Mouse (Mus musculus) cerebellum, adult 11-12 months (tissue): Measurements from ENCODE around the gene Arl14.
A peak's percentile ranks its signal among the peaks of the same experiment; 100 is the strongest.
"Not testable (repeated sequence)": the region's sequence is repeated elsewhere in the genome, so short reads cannot be mapped to it uniquely, and the experiment has no call there.

Source experiments
- DNase-seq: peaks from one replicate; pipeline ENCODE4 v3.0.0; 2022

Gene Arl14

DNA sequence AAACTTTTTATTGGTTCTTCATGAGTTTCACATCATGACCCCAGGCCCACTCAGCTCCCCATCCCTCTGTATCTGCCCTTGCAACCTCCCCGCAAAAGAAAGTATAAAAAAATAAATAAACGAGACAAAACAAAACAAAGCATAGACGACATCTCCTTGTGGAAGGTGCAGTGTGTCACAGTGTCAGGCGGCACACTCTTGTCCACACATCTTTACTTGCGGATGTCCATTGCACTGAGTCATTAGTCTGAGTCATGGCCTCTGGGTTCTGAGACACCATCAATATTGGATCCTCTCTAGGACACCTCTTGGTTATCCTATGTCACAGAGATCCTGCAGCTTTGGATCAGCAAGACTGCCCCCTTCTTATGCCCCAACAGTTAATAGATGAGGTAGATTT, 7.7 kb upstream of the Arl14 start:
- DNase-seq = no peak

DNA sequence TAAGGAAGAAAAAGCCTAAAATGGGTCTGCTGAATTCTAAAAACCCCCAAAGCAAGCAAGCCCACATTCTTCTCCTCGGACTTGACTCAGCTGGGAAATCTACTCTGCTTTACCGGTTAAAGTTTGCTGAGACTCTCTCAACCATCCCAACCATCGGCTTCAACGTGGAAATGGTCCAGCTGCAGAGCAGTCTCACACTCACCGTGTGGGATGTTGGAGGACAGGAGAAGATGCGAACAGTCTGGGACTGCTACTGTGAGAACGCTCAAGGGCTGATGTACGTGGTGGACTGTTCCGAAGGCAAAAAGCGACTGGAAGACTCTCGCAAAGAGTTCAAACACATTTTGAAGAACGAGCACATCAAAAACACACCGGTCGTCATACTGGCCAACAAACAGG, 282 bp downstream of the Arl14 start:
- no peak for DNase-seq

DNA sequence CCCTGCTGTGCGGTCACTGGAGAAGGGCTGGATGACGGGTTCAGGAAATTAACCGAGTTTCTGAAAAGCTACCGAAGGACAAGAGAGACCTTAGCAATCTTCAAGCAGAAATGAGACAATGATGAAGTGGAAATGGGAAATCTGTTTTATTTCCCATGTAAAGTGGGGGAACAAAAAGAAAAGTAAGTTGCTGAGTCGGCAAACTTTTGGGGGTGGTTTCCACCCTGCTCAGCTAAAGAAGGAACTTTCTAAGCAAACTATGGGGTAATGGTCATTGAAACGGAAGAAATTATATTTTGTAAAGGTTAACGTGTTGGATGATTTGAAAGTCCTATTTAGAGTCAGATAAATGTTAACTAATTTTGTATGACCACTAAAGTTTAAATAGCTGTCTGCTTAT, 768 bp downstream of the Arl14 start:
- DNase-seq = no peak

DNA sequence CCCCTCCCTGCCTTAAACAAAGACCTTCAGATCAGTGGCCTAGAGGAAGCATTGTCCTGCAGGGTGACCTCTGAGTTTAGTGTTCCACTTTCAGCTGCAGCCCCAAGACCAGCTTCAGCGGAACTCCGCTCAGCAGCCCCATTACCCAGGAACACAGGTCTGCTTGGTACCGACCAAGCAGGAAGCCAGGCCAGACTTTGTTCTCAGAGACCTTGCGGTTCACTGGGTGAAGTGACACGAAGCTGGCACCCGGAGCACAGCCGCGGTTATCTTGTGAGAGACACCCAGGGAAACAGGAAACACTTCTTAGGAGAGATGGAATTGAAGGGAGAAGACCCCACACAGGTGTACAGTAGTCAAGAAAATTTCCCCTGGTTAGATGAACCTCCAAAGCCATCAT, 1.4 kb downstream of the Arl14 start:
- no peak for DNase-seq

DNA sequence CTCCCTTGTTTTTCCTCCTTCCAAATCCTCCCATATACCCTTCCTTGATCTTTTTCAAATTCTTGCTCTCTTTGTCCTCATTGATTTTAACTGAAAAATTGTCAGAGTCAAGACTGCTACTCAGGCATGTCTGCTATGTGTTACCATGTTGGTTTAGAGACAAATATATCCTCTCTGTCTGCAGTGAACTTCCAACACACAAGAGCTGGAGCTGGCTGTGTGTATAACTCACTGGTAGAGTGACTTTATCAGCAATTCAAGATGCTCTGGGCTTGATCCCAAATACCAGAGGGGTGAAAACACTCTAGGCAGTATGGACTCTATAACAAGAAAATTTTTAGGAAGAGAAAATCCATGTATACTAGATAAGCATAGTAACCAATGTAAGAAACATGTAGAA, 2.8 kb downstream of the Arl14 start:
- no peak for DNase-seq

DNA sequence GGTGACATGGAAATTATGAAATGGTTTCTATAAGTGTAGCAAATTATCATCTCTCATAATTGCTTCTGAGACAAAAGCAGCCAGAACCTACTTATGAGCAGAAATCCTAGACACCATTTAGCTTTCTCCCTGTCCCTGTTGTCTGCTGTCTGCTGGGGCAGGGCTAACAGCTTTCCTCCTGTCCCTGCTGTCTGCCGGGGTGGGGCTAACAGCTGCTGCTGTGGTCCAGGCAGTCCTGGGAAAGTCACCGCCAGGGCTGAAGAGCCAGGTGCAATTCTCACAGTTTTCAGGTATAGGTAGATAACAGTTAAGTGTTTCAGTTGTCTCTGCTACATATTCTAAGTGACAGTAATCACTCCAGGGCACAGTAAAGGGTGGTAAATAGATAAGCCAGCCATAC, 4.3 kb downstream of the Arl14 start:
- DNase-seq = no peak

DNA sequence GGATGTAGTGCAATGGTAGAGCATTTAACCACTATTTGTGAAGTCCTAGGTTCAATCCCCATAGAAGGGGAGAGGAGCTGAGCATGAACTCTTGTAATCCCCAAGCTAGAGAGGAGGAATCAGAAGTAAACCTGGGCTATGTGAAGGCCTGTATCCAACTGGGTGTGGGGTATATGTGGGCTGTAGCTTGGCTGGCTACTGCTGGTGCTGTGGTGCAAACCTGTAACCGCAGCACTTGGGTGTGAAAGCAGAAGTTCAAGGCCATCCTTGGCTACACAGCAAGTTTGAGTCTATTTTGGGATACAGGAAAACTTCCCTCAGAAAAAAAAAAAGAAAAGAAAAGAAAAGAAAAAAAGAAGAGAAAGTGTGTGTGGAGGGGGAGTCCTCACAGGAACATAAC, 5.8 kb downstream of the Arl14 start:
- no peak for DNase-seq

DNA sequence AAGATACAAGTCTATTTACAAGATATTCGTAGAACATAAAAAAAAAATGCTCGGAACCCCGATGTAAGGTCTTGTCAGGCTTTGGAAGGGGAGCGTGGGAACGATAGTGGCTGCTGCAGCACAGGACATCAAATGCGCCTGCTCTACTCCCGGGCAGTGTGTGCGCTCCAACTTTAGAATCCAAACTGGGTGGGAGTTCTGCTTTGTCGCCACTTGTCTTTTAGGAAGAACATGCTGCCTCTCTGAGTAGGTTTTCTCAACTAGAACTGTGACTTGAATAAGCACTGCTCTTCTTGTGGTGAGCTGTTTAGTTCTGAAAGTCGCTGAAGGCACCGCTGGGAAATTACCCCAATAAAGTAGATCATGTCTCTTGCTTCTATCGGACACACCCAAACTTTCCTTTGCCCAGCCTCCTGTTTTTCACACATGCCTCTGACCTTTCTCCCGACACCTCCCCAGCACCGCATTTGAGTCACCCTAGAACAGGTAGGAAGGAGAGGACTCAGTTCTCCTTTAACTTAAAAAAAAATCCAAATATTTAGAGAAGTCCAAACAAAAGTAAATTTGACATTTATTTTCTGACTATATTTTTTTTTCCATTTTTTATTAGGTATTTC, 9.4 kb downstream of the Arl14 start:
- DNase-seq = no peak

DNA sequence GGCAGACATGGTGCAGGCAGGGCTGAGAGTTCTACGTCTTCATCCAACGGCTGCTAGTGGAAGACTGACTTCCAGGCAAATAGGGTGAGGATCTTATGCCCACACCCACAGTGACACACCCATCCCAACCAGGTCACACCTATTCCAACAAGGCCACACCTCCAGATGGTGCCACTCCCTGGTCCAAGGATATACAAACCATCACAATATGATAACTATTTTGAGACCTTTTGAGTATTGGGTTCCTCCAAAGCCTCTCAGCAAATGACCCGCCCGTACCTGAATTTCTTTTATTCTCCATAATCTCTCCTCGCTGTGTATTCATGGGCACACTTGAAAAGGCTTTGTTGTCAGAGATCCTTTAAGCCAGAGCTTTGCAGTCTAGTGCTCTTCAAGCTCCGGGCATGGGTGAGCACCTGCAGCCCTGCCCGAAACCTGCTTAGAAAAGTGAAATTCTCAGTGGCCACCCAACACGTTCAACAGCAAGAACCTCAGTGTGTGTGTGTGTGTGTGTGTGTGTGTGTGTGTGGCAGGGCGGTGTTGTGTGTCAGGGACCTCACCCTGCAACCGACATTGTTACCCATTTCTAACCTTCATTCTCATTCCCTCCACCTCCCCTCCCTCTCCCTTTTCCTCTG, 11.5 kb downstream of the Arl14 start:
- DNase-seq = not testable (repeated sequence)

DNA sequence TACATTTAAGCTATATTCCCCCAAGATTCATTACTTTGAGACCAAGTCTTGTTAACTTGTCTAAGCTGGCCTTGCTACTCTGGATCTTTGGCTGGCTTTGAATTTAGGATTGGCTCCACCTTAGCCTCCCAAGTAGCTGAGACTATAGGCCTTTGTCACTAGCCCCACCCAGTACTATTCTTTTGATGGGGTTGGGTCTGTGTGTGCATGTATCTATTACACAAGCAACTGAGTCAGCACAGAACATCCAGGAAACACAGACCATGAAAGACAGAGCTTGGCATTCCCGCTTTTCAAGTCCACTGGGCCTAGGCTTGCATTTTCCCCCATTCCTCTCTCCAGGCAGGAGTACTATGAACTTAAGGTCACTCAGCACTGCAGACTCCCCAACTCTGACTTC, 12.3 kb downstream of the Arl14 start:
- DNase-seq = no peak

DNA sequence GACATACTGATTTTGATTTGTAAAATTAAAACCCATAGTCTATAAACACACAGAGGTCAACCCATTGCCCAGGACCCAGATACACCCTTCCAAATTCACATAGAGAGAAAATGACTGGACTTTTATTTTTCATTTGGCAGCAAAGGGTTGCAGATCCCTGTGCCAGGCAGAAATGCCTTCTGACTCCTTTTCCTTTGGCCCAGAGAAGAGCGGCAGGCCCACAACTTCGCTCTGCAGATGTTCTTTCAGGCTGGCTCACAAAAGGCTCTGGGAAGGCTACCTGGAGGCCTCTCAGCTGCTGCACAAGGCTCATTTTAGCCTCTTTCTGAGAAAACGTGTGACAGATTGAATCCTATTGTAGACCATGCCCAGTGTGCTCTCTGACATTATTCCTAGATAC, 13.6 kb downstream of the Arl14 start:
- no peak for DNase-seq

DNA sequence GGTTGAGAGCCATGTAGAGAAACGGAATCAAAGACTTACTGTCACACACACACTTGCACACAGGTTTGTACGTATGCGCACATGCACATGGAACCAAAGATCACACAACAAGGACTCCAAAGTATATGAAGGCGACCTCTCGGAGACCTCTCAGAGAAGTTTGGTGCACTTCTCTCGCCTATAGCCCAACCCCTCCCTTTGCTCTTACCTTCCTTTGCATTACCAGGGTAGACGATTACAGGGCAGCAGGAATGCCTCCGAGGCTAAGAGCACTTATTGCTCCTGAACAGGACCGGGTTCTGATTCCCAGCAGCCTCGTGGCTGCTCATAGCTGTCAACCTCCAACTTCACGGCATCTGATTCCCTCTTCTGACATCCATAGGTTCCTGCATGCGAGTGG, 14.3 kb downstream of the Arl14 start:
- DNase-seq = no peak

DNA sequence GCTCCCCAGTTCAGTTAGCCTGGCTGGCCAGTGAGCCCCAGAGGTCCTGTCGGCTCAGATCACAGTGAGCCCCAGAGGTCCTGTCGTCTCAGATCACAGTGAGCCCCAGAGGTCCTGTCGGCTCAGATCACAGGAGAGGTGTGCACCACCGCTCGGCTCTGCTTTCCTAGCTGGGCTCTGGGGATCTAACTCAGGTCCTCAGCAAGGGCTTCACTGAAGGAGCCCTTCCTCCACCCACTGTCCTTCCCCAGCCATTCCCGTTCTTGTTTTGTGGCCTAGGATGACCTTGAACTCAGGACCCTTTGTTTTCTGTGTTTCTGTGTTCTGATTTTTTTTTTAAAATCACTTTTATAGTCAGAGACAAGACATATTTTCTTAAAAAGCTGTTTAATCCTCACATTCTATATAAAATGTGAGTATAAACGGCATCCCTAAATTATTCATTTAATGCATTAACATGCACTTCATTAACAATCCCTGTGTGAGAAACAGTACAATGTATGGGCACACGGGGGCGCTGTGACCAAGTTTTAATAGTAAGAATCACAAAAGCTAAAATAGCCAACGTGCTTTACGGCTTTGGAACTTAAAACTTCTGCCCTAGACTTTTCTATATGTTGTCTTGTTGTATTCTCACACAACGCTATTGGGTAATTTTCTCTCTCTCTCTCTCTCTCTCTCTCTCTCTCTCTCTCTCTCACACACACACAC, 16.1 kb downstream of the Arl14 start:
- peak; percentile 14 for DNase-seq

DNA sequence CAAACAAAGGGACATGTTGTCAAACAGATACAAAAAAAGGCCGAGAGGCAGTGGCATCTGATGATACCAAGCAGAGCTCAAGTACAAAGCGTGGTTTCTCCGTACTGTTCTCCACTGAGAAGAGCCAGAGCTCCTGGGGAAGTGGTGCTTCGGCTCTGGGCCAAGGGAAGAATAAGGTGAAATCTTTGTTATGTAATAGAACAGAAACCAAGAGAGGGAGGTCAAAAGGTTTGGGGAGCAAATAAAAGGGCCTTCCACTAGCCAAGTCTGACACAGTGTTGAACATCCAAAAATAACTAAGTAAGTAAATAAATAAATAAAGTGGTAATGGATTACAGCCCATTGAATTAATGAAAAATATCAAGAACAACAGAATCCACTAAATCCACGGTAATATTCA, 17.0 kb downstream of the Arl14 start:
- no peak for DNase-seq

DNA sequence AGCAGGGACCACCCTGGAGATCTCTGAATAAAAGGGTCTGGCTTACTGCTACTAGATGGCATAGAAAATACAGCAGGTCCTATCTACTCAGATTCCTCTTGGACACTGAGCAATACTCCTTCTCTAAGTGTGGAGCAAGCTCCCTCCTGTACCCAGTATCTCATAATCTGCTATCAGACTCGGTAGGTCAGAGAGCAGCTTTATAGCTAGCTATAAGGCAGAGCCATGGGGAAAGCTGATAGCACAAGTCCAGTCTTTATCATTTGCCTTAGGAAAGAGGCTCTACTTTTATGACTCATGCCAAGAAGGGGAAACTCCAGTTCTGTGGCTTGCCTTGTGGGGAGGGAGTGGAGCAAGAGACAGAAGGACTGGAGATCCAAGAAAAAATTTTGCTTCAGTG, 18.8 kb downstream of the Arl14 start:
- DNase-seq = no peak

DNA sequence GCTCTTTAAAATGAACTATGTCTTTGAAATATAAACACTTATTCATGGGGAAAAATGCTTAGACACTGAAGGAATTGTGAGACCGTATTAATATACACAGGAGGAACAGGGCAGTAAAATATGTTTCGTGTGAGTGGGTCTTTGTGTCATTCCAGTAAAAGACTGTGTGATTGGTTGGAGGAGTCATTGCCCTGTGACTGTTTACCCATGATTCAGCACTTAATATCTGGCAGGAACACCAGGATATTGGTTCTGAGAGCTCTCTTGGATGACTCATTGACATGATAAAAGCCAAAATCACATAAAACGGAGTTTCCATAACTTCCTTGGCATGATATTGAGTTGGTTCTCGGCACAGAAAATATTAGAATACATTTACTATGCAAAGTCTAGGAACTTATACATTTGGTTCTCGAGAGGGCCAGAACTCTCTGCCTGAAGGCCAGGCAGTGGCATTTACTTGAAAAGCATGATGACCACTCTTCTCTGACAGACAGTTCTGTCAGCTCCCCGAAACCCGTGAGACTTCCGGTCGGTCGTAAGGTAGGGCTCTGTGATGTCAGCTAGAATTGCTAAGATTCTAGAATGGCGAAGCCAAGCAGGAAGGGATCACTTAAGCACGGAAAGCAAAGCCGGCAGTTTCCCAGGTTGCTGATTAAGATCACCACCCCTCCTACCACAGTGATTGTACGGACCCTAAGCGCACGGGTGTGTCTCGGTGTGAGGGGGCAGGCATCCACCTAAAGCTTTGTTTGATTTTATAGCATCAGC, 31.1 kb downstream of the Arl14 start:
- no peak for DNase-seq

DNA sequence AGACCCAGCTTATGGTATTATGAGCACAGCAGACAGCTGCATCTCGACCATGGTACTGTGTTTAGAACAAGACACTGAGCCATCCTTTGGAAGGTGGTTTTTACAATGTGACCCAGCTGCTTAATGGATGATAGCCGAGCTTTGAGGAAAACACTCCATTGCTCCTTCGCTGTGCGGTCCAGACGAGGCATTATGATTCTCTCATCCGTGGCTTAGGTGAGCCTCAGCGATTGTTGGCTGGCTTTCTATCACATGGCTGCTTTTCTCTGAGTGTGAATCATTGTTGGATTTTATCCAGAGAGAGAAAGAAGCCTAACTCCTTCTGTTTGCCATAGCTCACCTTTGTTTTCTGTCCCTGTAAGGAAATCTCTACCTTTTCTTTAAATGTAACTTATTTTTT, 32.5 kb downstream of the Arl14 start:
- no peak for DNase-seq

DNA sequence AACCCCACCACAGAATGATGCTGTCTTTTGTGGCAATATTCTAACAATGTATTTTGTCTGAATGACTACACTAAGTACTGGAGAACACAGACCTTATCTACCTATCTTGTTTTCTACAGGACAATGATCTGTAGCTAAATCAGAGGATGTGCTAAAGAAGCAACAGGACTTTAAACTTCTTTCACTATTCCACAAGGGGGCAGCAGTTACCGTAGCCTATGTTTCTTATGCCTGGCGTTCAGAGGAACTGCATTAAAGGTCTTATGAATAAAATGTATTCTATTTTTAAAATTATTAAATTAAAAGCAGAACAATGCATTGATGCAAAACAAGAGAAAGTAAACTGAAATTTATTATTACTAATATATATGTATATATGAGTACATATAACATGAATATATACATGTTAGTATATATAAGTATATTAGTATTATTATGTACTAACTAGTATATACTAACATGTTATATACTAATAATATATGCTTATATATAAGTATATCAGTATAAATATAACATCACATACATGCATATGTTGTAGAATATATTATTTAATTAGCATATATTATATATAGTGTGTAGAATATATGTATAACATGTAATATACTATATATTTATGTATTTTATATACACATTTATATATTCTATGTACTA, 35.0 kb downstream of the Arl14 start:
- peak; percentile 35 for DNase-seq

DNA sequence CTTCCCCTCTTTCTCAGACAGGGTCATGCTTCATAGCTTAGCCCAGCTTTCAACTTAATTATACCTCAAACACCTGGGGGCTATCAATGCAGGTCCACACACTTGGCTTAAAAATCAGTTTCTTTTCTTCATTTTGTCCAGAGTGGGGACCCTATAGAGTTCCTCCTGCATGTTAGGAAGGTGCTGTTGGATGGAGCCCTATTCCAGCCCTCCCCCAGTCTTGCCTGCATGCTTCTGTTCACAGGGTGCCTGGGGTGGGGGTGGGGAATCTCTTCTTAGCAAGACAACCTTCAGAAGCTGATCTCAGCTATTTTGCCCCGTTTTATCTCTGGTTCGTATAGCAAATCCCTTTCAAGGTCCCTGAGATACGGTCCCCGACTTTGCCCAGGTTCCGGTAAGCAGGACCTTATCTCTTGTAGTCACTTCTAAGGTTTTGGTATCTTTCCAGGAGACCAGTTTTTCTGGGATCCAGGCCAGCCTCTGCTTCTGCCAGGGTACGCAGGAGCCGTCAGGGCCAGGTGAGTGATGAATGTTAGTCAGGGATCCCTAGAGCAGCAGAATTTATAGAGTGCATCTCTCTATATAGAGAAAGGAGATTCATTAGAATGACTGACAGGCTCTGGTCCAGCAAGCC, 40.9 kb downstream of the Arl14 start:
- no peak for DNase-seq

DNA sequence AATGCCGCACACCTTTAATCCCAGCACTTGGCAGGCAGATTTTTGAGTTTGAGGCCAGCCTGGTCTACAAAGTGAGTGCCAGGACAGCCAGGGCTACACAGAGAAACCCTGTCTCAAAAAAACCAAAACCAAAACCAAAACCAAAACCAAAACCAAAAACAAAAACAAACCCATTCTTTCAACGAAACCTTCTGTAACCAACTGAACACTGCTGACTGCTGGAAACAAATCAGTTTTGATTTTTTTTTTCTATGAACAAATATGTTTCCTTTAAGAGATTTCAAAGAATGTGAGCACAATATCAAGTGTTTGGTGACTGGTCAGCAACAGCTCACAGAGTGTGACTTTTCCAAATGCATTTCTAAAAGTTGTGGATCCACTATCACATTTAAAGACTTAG, 42.1 kb downstream of the Arl14 start:
- DNase-seq = not testable (repeated sequence)

DNA sequence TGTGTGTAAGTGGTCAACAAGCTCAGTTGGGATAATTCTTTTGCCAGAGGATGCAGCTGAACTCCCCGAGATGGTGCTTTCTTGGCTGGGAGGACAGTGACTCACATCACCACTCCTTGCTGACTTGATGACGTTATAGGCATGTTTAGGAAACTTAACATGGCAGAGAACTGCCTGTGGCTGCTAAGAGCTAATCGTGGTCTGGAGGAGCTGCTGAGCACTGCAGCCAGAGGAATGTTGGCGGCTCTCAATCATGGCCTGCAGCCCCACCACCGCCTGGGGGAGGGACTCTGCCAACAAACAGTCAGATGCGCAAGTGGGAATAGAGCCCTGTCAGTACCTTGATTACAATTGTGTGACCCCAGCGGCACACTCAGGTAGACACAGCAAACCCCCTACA, 49.6 kb downstream of the Arl14 start:
- DNase-seq = no peak
